Mouse (Mus musculus): ENCODE results near the gene Sept3. TPM values are rescaled to one million over a fixed set of nuclear protein-coding genes. Genes with fewer than 3 reads are reported as not detected.
A peak's percentile ranks its signal among the peaks of the same experiment; 100 is the strongest.

The Sept3 gene
- polyA plus RNA-seq, 1 experiment from 2014 or later = 321 TPM

DNA sequence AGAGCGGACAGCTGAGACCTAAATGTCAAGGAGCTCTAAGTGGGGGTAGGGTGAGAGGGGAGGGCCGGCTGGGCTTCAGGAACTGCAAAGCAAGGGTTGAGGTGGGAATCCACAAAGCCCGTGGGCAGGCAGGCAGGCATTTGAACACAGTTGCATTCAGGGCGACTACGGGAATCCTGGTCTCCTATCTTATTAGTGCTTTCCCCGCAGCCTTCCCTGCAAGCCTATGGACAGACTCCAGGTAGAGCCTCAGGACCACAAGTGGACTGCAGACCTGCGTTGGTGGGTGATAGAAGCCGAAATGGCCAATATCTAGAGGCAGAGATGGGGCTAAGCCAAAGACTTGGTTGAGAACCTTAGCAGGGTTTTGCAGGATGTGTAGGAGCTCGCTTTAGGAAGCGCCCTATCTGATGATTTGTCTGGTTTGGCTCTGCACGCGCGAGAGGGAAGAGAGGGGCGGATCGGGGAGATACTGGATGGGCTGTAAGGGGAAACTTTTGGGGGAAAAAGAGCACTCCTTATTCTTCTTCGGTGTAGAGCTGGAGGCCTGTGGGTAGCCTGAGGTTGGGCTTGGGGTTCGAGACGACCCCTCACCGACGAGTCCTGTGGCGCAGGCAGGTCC, 65.8 kb downstream of the Sept3 start:
- H3K4me2 ChIP-seq (ENCODE audit: low read length) = peak overlapping the region; percentile 61
- ATAC-seq = no peak
- peak overlapping the region; percentile 37 for H3K4me3 ChIP-seq (ENCODE audit: low read length)
- WGBS = 43% methylated on average over 21 of the region's 21 CpGs
- H3K27ac ChIP-seq (ENCODE audit: low read depth, low read length) = no peak overlapping the region
- peak overlapping the region; percentile 65 for H3K9ac ChIP-seq (ENCODE audit: low read depth, low read length)
- H3K27me3 ChIP-seq (replicated peaks; ENCODE audit: control insufficient read depth, insufficient read depth, low read length) = peaks cover 10% of the 10 kb centered on the region
- peaks cover 15% of the 10 kb centered on the region for H3K4me1 ChIP-seq (ENCODE audit: control insufficient read depth, insufficient read depth, low read depth, low read length)
- H3K9me3 ChIP-seq (ENCODE audit: control insufficient read depth, low read length) = no peaks in the 10 kb centered on the region
- H3K36me3 ChIP-seq (ENCODE audit: control insufficient read depth, insufficient read depth, low read length) = no peaks in the 10 kb centered on the region

DNA sequence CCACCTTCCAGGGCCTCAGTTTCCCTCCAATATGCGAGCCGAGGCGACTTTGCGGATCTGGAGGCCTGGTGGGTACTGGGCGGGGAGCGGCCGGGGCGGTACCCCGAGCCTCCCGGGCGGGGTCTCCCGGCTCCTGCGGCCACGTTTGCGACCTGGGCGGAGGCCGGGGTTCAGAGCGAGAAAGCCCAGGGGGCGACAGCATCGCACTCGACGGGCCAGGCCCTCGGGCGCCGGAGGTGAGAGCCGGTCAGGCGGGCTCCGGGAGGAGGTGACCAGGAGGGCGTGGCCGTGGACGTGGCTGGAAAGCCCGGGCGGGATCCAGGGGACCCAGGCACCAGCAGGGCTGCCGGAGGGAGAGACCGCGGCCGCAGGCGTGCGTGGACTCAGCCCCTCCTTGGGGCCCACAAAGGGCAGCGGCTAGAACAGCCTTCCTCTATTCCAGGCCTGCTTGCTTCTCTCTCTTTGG, 66.4 kb downstream of the Sept3 start:
- Histone ChIP-seq H3K27me3 (replicated peaks; ENCODE audit: control insufficient read depth, insufficient read depth, low read length) (peaks cover 10% of the 10 kb centered on the region), H3K36me3 (ENCODE audit: control insufficient read depth, insufficient read depth, low read length) (no peaks in the 10 kb centered on the region), H3K9me3 (ENCODE audit: control insufficient read depth, low read length) (no peaks in the 10 kb centered on the region), H3K4me3 (ENCODE audit: low read length) (peak overlapping the region; percentile 37), H3K27ac (ENCODE audit: low read depth, low read length) (no peak overlapping the region), H3K4me2 (ENCODE audit: low read length) (peak overlapping the region; percentile 61), H3K4me1 (ENCODE audit: control insufficient read depth, insufficient read depth, low read depth, low read length) (peaks cover 15% of the 10 kb centered on the region), H3K9ac (ENCODE audit: low read depth, low read length) (peak overlapping the region; percentile 65)
- WGBS = 3% methylated on average over 39 of the region's 40 CpGs
- ATAC-seq = no peak

DNA sequence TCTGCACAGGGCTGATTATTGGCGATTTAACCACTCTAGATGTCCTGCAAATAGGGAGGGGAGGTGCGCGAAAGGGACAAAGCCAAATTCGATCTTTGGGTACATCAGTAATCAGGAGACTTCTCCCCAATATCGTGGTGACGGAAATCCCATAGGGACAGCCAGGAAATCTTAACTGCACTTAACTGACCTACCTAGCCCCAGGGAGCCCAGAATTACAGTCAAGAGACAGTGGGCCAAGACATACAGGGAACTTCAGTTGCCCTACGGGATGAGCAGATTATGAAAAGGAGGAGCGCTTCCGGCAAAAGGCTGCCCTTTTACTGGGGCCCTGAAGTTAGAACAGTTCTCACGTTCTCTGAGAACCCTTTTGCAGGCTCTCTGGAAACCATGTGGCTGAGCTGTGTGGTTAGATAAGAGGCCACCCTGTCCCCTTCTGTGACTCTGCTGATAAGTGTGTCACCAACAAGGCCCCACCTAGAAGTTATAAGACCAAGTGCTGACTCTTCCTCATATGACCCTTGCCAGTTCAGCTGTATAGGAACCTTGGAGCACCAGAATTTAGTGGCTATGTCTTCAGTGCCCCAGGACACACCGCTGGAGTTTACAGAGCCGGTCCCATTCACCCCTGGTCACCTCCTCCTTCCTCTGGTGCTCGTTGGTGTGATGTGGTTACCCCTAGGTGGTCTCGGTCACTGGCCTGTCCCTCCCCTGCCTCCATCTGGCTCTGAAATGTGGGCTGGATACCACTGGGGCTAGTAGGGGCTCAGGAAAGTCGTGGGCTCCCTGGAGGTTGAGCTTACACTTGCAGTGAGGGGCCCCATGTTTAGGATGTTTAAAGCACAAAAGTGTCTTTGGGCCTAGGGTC, 67.2 kb downstream of the Sept3 start:
- Histone ChIP-seq H3K36me3 (ENCODE audit: control insufficient read depth, insufficient read depth, low read length) (no peaks in the 10 kb centered on the region), H3K9ac (ENCODE audit: low read depth, low read length) (no peak overlapping the region), H3K4me2 (ENCODE audit: low read length) (peak overlapping the region; percentile 61), H3K9me3 (ENCODE audit: control insufficient read depth, low read length) (no peaks in the 10 kb centered on the region), H3K27me3 (replicated peaks; ENCODE audit: control insufficient read depth, insufficient read depth, low read length) (peaks cover 10% of the 10 kb centered on the region), H3K4me3 (ENCODE audit: low read length) (no peak overlapping the region), H3K4me1 (ENCODE audit: control insufficient read depth, insufficient read depth, low read depth, low read length) (peaks cover 16% of the 10 kb centered on the region), H3K27ac (ENCODE audit: low read depth, low read length) (peak overlapping the region; percentile 32; the same call in 1 of the 2 replicates)
- 73% methylated on average over 15 of the region's 15 CpGs for WGBS
- ATAC-seq = no peak

DNA sequence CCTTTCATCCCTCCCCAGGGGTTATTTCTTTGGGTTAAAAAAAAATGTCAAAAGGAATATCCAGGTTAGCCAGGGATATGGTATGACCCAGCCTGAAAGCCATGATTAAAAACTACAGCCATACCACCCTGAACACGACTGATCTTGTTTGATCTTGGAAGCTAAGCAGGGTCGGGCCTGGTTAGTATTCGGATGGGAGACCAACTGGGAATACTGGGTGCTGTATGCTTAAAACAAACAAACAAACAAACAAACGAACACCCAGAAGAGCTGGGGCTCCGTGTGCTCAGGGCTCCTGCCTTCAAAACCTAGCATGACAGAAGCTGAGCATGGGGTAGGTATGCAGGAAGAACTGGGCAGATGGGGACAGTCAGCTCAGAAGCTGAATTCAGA, 67.8 kb downstream of the Sept3 start:
- H3K36me3 ChIP-seq (ENCODE audit: control insufficient read depth, insufficient read depth, low read length) = no peaks in the 10 kb centered on the region
- H3K4me3 ChIP-seq (ENCODE audit: low read length) = no peak overlapping the region
- H3K27me3 ChIP-seq (replicated peaks; ENCODE audit: control insufficient read depth, insufficient read depth, low read length) = peaks cover 10% of the 10 kb centered on the region
- ATAC-seq = no peak
- no peak overlapping the region for H3K4me2 ChIP-seq (ENCODE audit: low read length)
- no peak overlapping the region for H3K9ac ChIP-seq (ENCODE audit: low read depth, low read length)
- H3K4me1 ChIP-seq (ENCODE audit: control insufficient read depth, insufficient read depth, low read depth, low read length) = peaks cover 22% of the 10 kb centered on the region
- WGBS = 77% methylated on average over 5 of the region's 5 CpGs
- no peak overlapping the region for H3K27ac ChIP-seq (ENCODE audit: low read depth, low read length)
- H3K9me3 ChIP-seq (ENCODE audit: control insufficient read depth, low read length) = no peaks in the 10 kb centered on the region

DNA sequence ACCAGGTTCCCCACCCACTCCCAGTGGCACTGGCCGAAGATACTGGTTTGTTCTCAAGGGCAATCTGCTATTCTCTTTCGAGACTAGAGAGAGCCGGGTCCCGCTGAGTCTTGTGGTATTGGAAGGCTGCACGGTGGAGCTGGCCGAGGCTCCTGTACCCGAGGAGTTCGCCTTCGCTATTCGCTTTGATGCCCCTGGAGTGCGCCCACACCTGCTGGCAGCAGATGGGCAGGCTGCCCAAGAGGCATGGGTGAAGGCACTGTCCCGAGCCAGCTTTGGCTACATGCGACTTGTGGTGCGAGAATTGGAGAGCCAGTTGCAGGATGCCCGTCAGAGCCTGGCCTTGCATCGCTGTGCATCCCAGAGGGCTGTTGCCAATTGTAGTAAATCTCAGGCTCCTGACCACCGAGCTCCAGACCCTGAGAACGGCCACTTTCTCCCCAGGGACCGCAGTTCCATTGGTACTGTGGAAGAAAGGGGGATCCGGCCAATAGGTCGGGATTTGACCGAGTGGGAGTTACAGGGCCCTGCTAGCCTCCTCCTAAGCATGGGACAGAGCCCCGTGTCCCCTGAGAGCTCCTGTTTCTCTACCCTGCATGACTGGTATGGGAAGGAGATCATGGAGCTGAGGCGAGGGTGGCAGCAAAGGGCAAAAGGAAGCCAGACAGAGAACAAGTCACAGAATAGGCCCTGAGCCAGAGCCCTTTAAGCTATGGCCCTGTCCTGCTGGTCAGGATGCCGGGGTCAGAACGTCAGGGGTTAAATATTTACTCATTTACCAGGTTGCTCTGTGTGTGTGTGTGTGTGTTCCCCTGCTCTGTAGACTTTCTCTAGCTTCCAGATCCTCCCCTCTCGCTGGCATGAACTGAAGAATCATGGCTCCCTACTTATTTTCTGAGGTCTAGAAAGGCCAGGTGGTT, 68.9 kb downstream of the Sept3 start:
- H3K36me3 ChIP-seq (ENCODE audit: control insufficient read depth, insufficient read depth, low read length) = peaks cover 7% of the 10 kb centered on the region; the same call in 1 of the 2 replicates
- WGBS = 87% methylated on average over 27 of the region's 27 CpGs
- ATAC-seq = no peak
- H3K9ac ChIP-seq (ENCODE audit: low read depth, low read length) = no peak overlapping the region
- no peak overlapping the region for H3K27ac ChIP-seq (ENCODE audit: low read depth, low read length)
- H3K9me3 ChIP-seq (ENCODE audit: control insufficient read depth, low read length) = no peaks in the 10 kb centered on the region
- no peak overlapping the region for H3K4me2 ChIP-seq (ENCODE audit: low read length)
- H3K4me1 ChIP-seq (ENCODE audit: control insufficient read depth, insufficient read depth, low read depth, low read length) = peaks cover 17% of the 10 kb centered on the region
- peaks cover 10% of the 10 kb centered on the region for H3K27me3 ChIP-seq (replicated peaks; ENCODE audit: control insufficient read depth, insufficient read depth, low read length)
- H3K4me3 ChIP-seq (ENCODE audit: low read length) = no peak overlapping the region

Other genes starting within 250 kb of the Sept3 start
- 53.7 and 56.1 TPM in 2 replicates for gene Desi1, start 241.0 kb upstream of the Sept3 start, polyA plus RNA-seq (2015; fragmentation: Nextera tagmentation; extraction: Ambion mirVana)
- gene Snu13, start 227.3 kb upstream of the Sept3 start, polyA plus RNA-seq (2015; fragmentation: Nextera tagmentation; extraction: Ambion mirVana) = 254 and 268 TPM in 2 replicates
- gene 4930407I10Rik, start 215.7 kb upstream of the Sept3 start, polyA plus RNA-seq (2015; fragmentation: Nextera tagmentation; extraction: Ambion mirVana) = not detected in 2 replicates
- gene Mei1, start 204.9 kb upstream of the Sept3 start, polyA plus RNA-seq (2015; fragmentation: Nextera tagmentation; extraction: Ambion mirVana) = 0.06 and 0.11 TPM in 2 replicates
- 10.6 and 11.9 TPM in 2 replicates for gene Ccdc134, start 147.0 kb upstream of the Sept3 start, polyA plus RNA-seq (2015; fragmentation: Nextera tagmentation; extraction: Ambion mirVana)
- 179 and 196 TPM in 2 replicates for gene Srebf2, start 127.7 kb upstream of the Sept3 start, polyA plus RNA-seq (2015; fragmentation: Nextera tagmentation; extraction: Ambion mirVana)
- gene Shisa8, start 62.1 kb upstream of the Sept3 start, polyA plus RNA-seq (2015; fragmentation: Nextera tagmentation; extraction: Ambion mirVana) = 3.4 and 4.2 TPM in 2 replicates
- 0.10 and 0.31 TPM in 2 replicates for gene Tnfrsf13c, start 50.5 kb upstream of the Sept3 start, polyA plus RNA-seq (2015; fragmentation: Nextera tagmentation; extraction: Ambion mirVana)
- 20.0 and 24.0 TPM in 2 replicates for gene Cenpm, start 30.1 kb upstream of the Sept3 start, polyA plus RNA-seq (2015; fragmentation: Nextera tagmentation; extraction: Ambion mirVana)
- gene 1500009C09Rik, start 22.5 kb upstream of the Sept3 start, polyA plus RNA-seq (2015; fragmentation: Nextera tagmentation; extraction: Ambion mirVana) = 16.7 and 20.3 TPM in 2 replicates
- 0.10 TPM in 1 of 2 replicates, not detected in the other for gene Wbp2nl, start 24.1 kb downstream of the Sept3 start, polyA plus RNA-seq (2015; fragmentation: Nextera tagmentation; extraction: Ambion mirVana)
- gene Naga, start 64.0 kb downstream of the Sept3 start, polyA plus RNA-seq (2015; fragmentation: Nextera tagmentation; extraction: Ambion mirVana) = 32.8 and 32.9 TPM in 2 replicates
- 1.6 and 2.1 TPM in 2 replicates for gene Pheta2, start 64.0 kb downstream of the Sept3 start, polyA plus RNA-seq (2015; fragmentation: Nextera tagmentation; extraction: Ambion mirVana)
- 354 and 397 TPM in 2 replicates for gene Smdt1, start 64.1 kb downstream of the Sept3 start, polyA plus RNA-seq (2015; fragmentation: Nextera tagmentation; extraction: Ambion mirVana)
- 345 and 392 TPM in 2 replicates for gene Ndufa6, start 79.4 kb downstream of the Sept3 start, polyA plus RNA-seq (2015; fragmentation: Nextera tagmentation; extraction: Ambion mirVana)
- 3.3 TPM in 2 replicates for gene Cyp2d22, start 105.4 kb downstream of the Sept3 start, polyA plus RNA-seq (2015; fragmentation: Nextera tagmentation; extraction: Ambion mirVana)
- not detected in 2 replicates for gene Cyp2d11, start 119.1 kb downstream of the Sept3 start, polyA plus RNA-seq (2015; fragmentation: Nextera tagmentation; extraction: Ambion mirVana)
- not detected in 2 replicates for gene Cyp2d10, start 132.3 kb downstream of the Sept3 start, polyA plus RNA-seq (2015; fragmentation: Nextera tagmentation; extraction: Ambion mirVana)
- not detected in 2 replicates for gene Cyp2d9, start 158.5 kb downstream of the Sept3 start, polyA plus RNA-seq (2015; fragmentation: Nextera tagmentation; extraction: Ambion mirVana)

Data from hindbrain, embryonic 16.5 days (tissue).